7 mouse cellular contexts compared by ENCODE assay signal in the genomic region with DNA sequence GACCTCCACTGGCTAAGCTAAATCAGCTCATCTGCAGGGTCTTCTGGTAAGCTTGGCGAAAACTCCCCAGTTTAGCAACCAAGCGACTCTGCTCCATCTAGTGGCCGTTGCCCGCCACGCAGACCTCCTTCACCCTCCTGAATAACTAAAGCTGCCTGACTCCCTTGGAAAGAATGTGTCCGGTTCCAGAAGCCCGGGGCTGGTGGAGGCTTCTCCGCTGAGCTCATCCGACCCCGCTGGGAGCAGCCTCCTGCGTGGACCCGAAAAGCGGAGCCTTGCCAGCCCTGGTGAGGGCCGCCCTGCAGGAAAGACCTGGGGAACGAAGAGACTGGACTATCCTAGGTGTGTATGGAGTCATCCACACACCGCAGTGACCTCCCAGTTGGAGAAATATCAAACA.
DNase-seq lines count a peak whose midpoint lies in the region; ATAC-seq and TF ChIP-seq lines count a peak whose summit lies in the region.

No protein-coding gene starts in this region.

- no peaks in the 10 kb centered on the region for H3K4me1 ChIP-seq in intestine, postnatal 0 days (replicated peaks; ENCODE audit: control insufficient read depth, insufficient read depth, low read length)
- peaks cover 19% of the 10 kb centered on the region for H3K4me1 ChIP-seq in limb, embryonic 10.5 days
- peaks cover 8% of the 10 kb centered on the region for H3K4me1 ChIP-seq in midbrain, embryonic 13.5 days (replicated peaks)

- TF ChIP-seq CTCF in intestine, postnatal 0 days (IDR thresholded peaks at IDR 0.05; ENCODE audit: low read depth), result peak; percentile 90

- peak; percentile 31; the same call in 1 of the 2 replicates for ATAC-seq in intestine, postnatal 0 days
- peak; percentile 87 for ATAC-seq in midbrain, embryonic 13.5 days

- H3K27ac ChIP-seq in intestine, postnatal 0 days (ENCODE audit: low read depth, low read length), result no peak overlapping the region
- H3K27ac ChIP-seq in limb, embryonic 10.5 days, result peak overlapping the region; percentile 72
- H3K27ac ChIP-seq in midbrain, embryonic 13.5 days, result no peak overlapping the region

- no peaks in the 10 kb centered on the region for H3K27me3 ChIP-seq in intestine, postnatal 0 days (replicated peaks; ENCODE audit: control insufficient read depth, insufficient read depth, low read length)
- no peaks in the 10 kb centered on the region for H3K27me3 ChIP-seq in limb, embryonic 10.5 days (ENCODE audit: low read depth, poor library complexity, severe bottlenecking)
- no peaks in the 10 kb centered on the region for H3K27me3 ChIP-seq in midbrain, embryonic 13.5 days

- H3K9ac ChIP-seq in intestine, postnatal 0 days (ENCODE audit: low read depth, low read length), result no peak overlapping the region
- H3K9ac ChIP-seq in midbrain, embryonic 13.5 days (replicated peaks), result peak overlapping the region; percentile 63; the same call in 1 of the 2 replicates

- H3K36me3 ChIP-seq in intestine, postnatal 0 days (ENCODE audit: control insufficient read depth, insufficient read depth), result 0 out of 2 replicates have a peak, but pooled peaks cover 3% of the 10 kb centered on the region
- H3K36me3 ChIP-seq in limb, embryonic 10.5 days, result no peaks in the 10 kb centered on the region; the same call in 1 of the 2 replicates
- no peaks in the 10 kb centered on the region for H3K36me3 ChIP-seq in midbrain, embryonic 13.5 days

- peak; percentile 86 for DNase-seq in adrenal gland, adult 2 months
- DNase-seq in embryo, embryonic 11 days, result peak; percentile 92
- DNase-seq in gastrocnemius, postnatal 4 days (ENCODE audit: low spot score in 2 of 2), result peak; percentile 52 to 81
- peak; percentile 90 for DNase-seq in limb, embryonic 10.5 days (ENCODE audit: low spot score)
- peak; percentile 61 for DNase-seq in spleen, adult 12 weeks (ENCODE audit: low spot score)

- 6% methylated on average over 16 of the region's 16 CpGs for WGBS in intestine, postnatal 0 days
- WGBS in limb, embryonic 10.5 days, result 3% methylated on average over 16 of the region's 16 CpGs
- WGBS in midbrain, embryonic 13.5 days, result 3% methylated on average over 16 of the region's 16 CpGs

- H3K4me3 ChIP-seq in intestine, postnatal 0 days (ENCODE audit: low read depth, low read length), result peak overlapping the region; percentile 31
- peak overlapping the region; percentile 49 for H3K4me3 ChIP-seq in limb, embryonic 10.5 days
- peak overlapping the region; percentile 35 for H3K4me3 ChIP-seq in midbrain, embryonic 13.5 days (replicated peaks)

- H3K9me3 ChIP-seq in intestine, postnatal 0 days (ENCODE audit: control insufficient read depth), result no peaks in the 10 kb centered on the region
- H3K9me3 ChIP-seq in limb, embryonic 10.5 days (replicated peaks), result no peaks in the 10 kb centered on the region
- H3K9me3 ChIP-seq in midbrain, embryonic 13.5 days, result no peaks in the 10 kb centered on the region

- peak overlapping the region; percentile 70 for H3K4me2 ChIP-seq in intestine, postnatal 0 days (replicated peaks; ENCODE audit: low read depth)
- H3K4me2 ChIP-seq in midbrain, embryonic 13.5 days (replicated peaks), result peak overlapping the region; percentile 75
